Mouse (Mus musculus) urinary bladder, adult 18-20 months (tissue): Measurements from ENCODE around the gene Pik3r1.

Experiments
- DNase-seq, 2 experiments: peaks; one replicate each; pipeline ENCODE4 v3.0.0; 2022; ENCODE audit warnings: low spot score in 2 of 2, mixed read lengths in 2 of 2

Gene Pik3r1

DNA sequence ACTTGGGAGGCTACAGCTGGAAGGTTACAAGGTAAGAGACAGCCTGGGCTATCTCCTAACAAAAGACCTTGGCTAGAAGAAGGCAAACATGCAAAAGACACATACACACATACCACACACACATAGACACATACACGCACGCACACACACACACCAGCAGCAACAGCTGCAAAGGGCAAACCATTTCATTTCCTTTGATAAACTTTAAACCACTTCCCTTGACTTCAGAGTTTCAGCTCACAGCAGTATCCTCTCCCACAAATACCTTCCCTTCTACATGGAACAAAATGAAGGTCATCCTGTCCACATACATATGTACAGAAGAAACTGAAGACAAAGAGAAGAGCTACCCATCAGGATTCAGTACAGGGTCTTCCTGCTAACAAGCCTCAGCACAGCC is 56.7 kb downstream of the Pik3r1 start:
- no peak for DNase-seq

DNA sequence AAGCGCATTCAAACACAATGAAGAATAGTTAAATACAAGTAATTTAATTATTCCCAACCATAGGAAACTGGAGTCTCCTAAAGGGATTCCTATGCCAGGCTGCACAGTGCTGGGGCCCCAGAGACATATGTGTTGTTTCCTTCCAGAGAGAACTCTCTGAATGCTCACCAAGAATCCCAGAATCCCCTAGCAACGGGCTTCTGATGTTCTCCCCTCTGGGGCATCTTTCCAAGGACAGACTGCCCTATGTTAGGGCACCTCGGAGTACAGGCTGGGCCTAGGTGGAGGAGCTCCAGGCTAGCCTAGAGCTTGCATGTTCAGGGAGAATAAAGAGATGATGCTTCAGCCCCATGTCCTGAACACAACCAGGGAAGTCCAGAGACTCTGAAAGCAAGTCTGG is 58.2 kb downstream of the Pik3r1 start:
- DNase-seq, result no peak

DNA sequence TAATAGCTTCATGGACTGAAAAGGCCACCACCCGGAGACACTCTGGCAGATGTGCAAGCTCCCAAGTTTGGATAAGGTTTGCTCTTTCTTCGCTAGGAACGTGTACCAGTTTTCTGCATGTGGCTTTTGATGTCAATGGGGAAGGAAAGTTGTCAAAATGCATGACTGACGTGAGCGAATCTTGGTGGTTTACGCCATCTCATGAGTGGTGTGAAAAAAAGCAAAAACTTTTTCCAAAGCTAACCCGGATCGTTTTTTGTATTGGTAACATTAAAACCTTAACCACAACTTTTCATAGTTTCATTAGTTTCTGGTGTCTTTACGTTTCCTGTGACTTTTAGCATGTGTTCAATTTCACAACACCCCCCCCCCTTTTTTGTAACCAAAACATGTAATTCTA is 60.8 kb downstream of the Pik3r1 start:
- no peak for DNase-seq

DNA sequence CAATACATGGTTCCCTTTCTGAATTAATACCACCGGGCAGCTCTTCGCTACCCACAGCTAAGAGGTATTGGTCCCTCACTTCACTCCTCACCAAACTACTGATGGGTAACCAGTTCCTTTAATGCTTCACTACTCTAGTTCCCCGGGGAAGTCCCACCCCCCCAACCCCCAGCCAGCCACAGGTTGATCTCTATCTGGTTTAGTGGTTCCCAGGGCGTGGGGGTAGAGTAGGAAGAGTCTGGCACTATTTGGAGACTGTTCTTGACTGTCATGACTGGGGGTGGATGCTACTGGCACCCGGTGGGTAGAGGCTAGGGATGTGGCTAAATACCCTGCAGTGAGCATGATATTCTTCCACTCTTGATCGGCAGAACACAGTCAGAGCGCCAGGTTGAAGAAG is 61.6 kb downstream of the Pik3r1 start:
- DNase-seq, result no peak

DNA sequence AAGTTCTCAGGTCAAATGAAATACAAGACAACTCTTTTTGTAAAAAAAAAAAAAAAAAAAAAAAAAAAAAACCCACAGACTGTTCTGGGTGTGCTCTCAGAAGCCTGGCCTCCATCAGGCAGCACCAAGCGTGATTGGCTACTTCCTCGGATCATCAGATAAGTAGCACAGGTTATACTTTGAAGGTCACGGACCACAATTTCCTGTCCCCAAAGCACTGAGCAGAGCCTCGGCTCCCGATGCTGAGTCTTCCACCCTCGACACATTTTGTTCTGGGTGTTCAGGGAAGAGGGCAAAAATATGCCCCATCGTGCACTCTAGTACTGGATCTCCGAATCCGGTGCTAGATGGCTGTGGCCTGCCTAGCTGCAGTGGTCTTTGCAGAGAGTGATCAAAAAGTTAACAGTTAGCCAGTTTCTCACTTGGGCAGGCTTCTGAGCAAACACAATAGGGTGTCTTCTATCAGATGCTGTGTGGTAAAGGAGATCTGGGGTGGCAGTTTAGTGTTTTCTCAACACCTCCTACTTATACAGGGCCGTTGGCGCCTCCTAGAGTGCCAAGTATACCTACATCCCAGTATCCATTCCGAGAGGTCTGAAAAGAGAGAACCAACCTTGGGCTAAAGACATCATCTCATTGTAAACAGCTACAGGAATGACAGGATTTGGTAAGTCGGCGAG is 65.8 kb downstream of the Pik3r1 start:
- no peak for DNase-seq

DNA sequence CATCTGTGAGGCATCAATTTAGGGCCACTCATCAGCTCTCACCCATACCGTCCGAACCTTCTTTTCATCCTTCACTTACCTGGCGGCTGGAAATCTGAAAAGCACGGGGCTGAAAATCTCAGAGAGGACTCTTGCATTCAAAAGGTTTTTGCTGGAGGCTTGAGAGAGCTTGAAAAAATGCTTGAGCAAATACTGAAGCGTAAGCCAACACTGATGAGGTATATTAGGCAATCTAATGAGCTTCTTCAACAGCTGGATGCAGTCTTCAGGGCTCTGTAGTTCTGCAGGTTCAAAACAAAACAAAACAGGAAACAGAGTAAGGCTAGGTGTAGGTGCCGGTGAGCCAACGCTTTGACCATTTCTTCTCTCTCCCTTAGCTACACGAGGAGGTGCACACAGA is 66.4 kb downstream of the Pik3r1 start:
- no peak for DNase-seq

DNA sequence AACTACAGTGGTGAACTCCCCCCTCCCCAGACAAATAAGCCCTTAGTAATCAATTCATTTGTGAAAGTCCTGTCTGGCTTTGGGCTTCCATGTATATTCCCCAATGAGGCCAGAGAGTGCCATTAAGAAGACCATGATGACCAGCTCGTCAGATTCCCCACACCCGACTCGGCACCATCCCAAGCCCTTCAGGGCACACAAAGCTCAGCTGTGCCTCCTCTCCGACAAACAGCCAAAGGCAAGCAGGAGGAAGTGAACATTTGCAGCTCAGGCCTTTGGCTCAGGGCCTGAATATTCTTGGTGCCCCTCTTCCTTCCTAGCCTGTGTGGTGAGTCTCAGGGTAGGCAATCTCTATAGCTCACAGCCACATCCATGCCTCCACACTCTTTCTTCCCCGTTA is 68.3 kb downstream of the Pik3r1 start:
- DNase-seq, result no peak

DNA sequence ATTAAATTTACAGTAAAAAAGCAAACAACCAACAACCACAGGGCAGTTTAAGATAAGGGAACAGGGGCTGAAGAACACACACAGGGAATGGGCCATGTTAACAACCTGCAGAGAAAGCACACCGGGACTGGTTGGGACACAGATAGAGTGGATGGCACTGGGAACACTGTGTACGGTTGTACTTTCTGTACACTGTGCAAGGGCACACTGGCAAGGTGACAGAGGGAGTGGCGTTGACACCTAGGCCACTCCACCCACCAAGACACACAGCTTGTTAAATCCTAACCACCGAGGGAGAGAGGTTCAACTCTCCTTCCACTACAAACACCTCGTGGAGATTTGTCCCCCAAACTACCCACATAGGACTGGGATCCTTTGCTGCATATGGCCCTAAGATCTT is 70.1 kb downstream of the Pik3r1 start:
- DNase-seq, result no peak

DNA sequence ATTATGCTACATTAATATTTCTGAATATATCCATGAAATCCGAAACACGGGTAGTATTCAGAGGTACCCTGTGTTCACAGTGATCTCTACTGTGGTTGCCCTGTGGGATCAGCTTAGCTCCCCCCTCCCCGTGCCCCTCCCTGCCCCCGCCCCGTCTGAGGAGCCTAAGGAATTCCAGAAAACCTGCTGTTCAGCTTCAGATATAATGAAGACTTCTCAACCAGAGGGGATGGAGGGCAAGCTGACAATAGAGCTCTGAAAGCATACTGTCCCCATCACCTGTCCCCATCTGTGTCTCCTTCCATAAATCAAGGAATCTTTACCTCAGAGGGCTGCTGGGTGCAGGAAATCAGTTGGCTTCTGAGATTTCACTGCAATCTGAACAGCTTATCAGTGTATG is 70.6 kb downstream of the Pik3r1 start:
- no peak for DNase-seq

DNA sequence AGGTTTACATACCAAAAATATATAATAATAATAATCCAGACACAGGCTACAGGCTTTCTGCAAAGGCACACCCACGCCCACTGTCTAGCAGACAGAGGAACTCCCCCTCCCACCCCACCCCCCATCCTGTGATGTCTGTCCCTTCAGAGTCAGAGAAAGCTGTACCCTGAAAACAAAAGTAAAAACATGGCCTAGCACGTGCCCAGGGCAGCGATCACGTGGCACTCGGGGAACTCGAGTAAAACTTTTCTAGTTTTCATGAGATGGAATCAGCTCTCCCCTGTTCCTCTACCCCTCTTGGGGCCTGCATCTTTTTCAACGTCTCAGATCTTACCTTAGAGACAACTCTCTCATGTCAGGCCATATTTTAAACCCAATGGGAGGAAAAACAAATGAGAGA is 71.2 kb downstream of the Pik3r1 start:
- DNase-seq, result no peak

DNA sequence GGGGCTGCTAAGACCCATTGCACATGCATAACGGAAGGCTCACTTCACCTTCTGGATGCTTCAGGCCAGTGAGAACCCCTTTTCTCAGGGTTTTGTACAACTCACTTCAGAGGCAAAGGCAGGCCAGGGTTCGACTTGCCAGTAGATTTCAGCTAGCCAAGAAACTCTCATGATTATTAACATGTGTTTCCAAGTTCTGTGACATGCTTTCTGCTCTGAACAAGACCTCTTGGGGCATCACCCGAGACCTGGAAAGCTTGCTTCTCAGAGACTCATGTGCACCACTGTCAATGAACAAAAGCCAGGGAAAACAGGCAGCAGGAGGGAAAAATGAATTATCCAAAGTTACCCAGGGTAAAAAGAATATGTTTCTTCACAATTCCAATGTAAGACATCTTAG is 71.7 kb downstream of the Pik3r1 start:
- DNase-seq, result no peak

DNA sequence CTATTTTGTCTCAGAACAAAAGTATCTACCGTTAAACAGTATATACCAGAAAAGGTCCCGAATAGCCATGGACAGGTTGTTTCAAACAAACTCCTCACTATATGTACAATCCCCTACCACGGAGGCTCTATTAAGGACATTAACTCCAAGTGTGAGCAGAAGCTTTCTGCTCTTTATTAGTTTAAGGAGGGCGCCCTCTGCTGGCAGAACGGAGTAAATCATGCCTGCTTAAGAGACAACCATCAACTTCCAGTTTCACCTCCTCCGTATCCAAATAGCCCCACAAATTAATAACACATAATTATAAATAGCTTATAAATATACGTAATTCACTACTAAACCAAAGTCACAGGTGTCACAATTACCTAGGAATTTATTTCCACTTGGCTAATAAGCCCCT is 72.1 kb downstream of the Pik3r1 start:
- DNase-seq, result peak; percentile 73 to 86

DNA sequence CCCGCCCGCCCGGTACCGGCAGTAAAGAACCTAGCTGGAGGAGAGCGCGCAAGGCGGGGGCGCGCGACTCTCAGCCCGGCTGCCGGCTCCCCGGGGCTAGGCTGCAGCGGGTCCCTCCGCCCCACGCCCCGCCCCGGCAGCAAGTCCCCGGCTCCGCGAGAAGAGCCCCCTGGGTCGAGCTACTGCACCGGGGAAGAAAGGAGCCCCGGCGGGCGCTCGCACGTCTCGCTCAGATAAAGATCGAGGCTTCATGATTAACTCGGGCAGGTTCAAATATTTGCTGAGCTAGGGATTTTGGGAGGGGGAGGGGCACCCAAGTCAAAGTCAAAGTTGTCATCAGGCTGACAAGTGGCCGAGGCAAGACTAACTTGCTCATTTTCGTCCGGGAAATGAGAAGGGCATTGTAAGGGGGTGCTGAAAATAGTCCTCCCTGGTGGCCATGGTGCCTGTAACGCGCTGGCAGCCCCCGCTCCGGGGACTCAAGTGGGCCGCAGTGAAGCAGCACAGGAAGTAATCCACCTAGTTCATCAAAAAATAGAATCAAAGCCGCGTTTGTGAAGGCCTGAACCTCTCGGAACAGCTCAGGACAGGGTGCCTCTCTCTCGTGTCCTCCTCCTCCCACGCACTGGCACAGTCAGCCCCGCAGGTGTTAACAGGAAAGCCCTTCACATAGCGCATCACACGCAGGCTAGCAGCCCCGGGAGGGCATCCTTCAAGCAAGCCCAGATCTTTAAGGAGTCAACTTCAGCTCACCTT is 73.3 kb downstream of the Pik3r1 start:
- peak; percentile 75 to 82 for DNase-seq

DNA sequence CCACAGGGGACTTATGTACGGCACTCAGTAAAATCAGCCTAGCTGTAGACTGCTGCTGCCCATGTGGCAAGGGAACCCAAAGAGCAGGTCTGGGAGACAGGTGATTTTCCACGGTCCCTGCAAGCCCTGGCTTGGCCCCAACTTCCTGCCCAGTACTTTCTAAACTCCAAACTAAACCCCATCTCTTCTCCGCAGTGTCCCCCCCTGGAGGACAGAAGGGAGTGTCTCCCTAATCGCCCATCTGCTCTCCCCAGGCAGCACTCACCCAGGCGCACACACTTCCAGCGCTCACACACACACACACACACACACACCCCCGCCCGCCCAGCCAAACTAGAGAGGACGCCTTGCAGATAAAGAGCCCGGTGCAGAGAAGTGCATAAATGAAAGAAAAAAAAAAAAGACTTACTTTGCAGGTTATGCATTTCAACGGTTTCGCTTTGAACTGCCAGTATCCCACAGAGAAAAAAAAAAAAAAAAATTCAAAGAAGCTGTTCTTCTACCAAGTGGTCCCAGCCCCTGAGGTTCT is 74.0 kb downstream of the Pik3r1 start:
- DNase-seq, result peak; percentile 66 to 71

DNA sequence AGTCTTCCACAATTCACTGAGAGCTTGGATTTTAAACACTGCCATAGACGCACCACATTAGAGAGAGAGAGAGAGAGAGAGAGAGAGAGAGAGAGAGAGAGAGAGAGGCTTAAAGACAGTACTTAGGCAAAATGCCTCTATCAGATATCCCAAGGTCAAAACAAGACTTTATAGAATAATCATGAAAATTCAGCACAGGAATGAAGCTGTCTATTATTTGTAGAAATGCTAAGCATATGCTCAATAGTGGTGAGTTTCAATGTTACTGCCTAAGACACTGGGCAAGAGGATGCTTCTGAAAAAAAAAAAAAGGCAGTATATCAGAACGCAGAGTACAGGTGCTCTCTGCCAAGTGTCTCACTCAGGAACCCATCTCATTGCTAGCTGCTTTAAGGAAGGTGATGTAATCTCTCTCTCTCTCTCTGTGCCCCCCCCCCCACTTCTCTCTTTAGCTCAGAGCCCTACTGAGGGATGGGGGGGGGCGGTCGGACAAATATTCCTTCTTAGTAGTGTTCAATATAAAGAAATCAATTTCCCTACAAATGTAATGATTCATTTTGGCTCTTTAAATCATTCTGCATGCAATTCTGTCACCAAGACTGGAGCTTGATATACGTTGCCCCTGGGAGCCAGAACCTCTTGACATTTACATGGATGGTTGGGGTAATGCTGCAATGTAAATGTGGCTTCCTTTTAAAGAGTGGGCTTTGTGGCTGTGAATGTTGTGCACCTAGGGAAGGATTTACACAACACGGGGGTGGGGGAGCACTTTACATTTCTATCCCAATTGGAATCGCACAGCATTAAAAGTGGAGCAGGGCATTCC is 74.9 kb downstream of the Pik3r1 start:
- no peak for DNase-seq

DNA sequence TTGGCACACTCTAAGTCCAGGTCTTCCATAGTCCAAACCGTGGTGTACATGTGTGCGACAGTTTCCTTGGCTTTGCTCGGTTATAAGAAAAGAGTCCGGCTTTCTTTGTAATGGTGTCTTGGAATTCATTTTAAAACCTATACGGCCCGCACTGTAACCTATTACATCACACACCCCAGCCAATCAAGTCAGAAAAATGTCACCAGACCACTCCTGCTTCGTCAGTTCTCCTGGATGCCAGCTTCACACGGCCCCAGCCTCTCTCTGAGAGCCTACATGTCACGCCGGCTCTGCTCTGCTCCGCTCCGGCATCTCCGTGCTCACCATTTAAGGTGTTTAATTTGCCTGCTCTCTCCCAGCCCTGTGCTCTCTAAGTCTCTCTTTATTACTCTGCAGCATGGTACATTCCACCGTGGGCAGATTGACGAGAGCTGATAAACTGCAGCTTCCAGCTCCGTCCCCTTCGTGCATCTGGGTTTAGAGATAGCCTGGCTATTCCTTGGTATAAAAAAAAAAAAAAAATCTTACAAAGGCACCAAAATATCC is 75.7 kb downstream of the Pik3r1 start:
- peak in 1 of 2 experiments; percentile 33 for DNase-seq

DNA sequence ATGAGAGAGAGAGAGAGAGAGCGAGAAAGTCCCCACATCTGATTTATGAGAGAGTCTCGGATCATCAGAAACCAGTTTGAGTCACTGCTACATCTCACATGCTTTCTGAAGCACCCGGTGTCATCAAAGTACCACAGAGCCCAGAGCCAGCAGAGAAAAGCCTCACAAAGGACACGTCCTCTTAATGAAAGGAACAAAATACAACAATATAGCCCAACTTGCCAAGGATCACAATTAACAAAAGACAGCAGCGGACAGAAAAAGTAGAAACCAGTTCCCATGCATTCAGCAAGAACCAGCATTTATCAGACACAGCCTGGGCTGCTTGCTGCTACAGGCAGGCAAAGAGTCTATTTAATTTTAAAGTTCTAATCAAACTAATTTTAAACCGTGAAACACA is 76.3 kb downstream of the Pik3r1 start:
- no peak for DNase-seq

DNA sequence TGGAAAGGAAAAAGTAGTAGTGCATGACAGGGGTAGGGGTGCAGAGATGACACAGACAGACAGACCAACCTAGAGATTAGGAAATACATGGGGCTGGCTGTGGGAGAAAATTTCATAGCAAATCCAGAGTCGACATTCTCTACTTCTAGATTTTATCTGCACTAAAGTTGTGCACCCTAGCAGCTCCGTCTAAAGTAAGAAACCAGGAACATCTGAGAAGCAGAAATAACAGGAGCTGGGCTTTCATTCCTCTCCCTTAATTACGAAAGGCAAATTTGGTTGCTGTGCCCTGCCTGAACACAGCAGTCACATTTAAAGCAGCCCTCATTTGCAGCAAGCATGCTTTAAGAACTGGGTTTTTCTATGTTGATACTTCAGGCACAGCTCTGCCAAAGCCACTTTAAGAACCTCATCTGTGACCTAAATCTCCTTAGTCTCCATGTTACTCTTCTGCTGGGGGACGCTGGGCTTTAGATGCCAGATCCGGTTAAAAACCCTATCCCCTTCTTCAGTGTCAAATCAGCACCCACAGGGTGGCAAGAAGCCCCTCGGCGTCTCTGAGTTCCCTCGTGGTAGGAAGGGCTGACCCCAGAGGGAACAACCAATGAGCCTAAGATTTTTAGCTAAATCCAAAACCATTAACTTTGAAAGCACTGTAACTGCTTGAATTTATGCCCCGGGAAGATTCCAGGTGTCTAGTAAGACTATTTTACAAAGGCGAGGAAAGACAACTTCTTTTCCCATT is 76.9 kb downstream of the Pik3r1 start:
- DNase-seq, result no peak

DNA sequence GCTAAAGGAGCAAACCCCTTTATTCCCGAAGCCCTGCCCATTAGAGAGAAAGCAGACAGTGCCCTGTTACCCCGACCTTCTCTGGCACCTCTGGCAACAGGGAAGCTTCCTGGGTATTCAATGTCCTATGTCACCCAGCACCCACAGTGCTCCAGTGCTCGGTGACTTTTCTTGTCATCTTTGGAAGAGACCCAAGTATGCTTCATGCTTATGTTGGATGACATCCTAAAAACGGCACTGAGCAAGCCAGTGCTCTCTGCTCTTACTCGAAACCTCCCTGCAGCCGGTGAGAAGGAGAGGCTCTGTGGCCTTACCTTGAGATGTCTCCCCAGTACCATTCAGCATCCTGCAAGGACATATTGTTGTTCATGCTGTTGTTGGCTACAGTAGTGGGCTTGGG is 77.8 kb downstream of the Pik3r1 start:
- DNase-seq, result no peak

DNA sequence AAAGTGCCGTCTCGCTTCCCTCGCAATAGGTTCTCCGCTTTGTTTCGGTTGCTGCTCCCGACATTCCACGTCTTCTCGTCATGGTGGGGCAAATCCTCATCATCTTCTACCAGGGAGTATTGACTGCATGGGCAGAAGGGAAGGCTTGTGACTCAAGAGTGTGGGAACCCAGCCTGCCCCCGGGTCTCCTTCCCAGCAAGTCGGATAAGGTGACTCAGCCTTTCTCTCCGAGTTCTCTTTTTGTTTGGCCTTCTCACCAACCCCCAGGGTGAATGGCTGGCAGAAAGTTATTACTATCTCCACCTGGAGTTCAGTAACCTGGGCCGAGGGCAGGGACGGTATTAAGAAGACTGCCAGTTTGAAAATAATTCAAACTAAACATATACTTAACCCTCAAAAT is 81.8 kb downstream of the Pik3r1 start:
- DNase-seq, result no peak

DNA sequence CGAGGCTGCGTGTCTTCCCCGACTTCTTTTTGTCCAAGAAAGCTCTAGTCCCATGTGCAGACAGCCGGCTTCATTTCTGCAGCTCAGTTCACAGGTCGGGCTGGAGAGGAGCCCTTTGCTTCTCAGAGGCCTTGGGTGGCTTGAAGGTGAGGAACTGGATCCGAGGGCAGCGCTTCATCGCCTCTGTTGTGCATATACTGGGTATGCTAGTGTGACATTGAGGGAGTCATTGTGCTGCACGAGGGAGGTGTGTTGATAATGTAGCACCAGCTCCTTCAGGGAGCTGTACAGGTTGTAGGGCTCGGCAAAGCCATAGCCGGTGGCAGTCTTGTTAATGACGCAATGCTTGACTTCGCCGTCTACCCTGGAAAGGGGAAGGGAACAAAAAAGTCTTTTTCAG is 83.3 kb downstream of the Pik3r1 start:
- DNase-seq, result no peak
